Mouse (Mus musculus) CH12.LX (cell line): ENCODE results near the gene Tanc2. TPM values are rescaled to one million over a fixed set of nuclear protein-coding genes. Genes with fewer than 3 reads are reported as not detected.

Source experiments
- DNase-seq: peaks from one replicate; pipeline ENCODE4 v3.0.0-alpha.2; 2013; ENCODE audit errors: extremely low read depth
- H3K27ac ChIP-seq: 2 replicates; pipeline ENCODE4 v1.5.1; 2012; ENCODE audit warnings: low read depth, mild to moderate bottlenecking, control low read depth, moderate library complexity; ENCODE audit not compliant: insufficient read depth
- H3K27me3 ChIP-seq: replicated peaks from 2 replicates; pipeline ENCODE3; 2012; ENCODE audit warnings: inconsistent platforms
- H3K36me3 ChIP-seq, 2 experiments: replicated peaks in 1 of 2; 2 replicates each; pipeline versions ENCODE3 to v1.6.1; 2012; ENCODE audit warnings: inconsistent platforms in 1 of 2, low read length in 1 of 2, mild to moderate bottlenecking in 1 of 2, mixed read lengths in 1 of 2, moderate library complexity in 1 of 2; ENCODE audit not compliant: control insufficient read depth in 1 of 2, insufficient read depth in 1 of 2
- H3K4me1 ChIP-seq, 2 experiments: 2 replicates each; pipeline ENCODE4 v1.6.1; 2012; ENCODE audit warnings: inconsistent platforms in 1 of 2, moderate library complexity in 1 of 2; ENCODE audit not compliant: insufficient read depth in 2 of 2, control insufficient read depth in 1 of 2
- H3K4me2 ChIP-seq: 2 replicates; pipeline ENCODE4 v1.6.1; 2012; ENCODE audit warnings: low read depth, mild to moderate bottlenecking, control low read depth; ENCODE audit not compliant: poor library complexity, insufficient read depth, severe bottlenecking
- H3K4me3 ChIP-seq, 3 experiments: fragments of 150-350 bp in 1 of 3; sonication (generic) in 1 of 3; replicated peaks in 1 of 3; 2 replicates each; pipeline versions ENCODE3 to v1.5.1; 2011 to 2012; ENCODE audit warnings: low read depth in 2 of 3, low read length in 2 of 3, mild to moderate bottlenecking in 2 of 3, moderate library complexity in 2 of 3, control low read depth in 1 of 3, improper control_type of control experiment in 1 of 3, inconsistent platforms in 1 of 3, mixed read lengths in 1 of 3; ENCODE audit not compliant: poor library complexity in 1 of 3
- H3K79me2 ChIP-seq: replicated peaks from 2 replicates; pipeline ENCODE4 v1.6.1; 2012; ENCODE audit warnings: mild to moderate bottlenecking, moderate library complexity; ENCODE audit not compliant: control insufficient read depth, poor library complexity, insufficient read depth, severe bottlenecking; ENCODE audit errors: extremely low read depth
- H3K9ac ChIP-seq: 2 replicates; pipeline ENCODE4 v1.6.1; 2012; ENCODE audit warnings: low read depth, mild to moderate bottlenecking, control low read depth, moderate library complexity; ENCODE audit not compliant: insufficient read depth
- H3K9me3 ChIP-seq: replicated peaks from 2 replicates; pipeline ENCODE3; 2012; ENCODE audit warnings: low read length, inconsistent platforms, mixed read lengths
- BHLHE40 ChIP-seq: IDR thresholded peaks from 2 replicates; pipeline ENCODE4 v1.6.1; 2011; ENCODE audit warnings: mild to moderate bottlenecking, low read depth, low read length, improper control_type of control experiment
- CHD2 ChIP-seq: IDR thresholded peaks from 2 replicates; pipeline ENCODE4 v1.6.1; 2011; ENCODE audit warnings: low read length, improper control_type of control experiment
- ELF1 ChIP-seq: IDR thresholded peaks from 2 replicates; pipeline ENCODE4 v1.6.1; 2014; ENCODE audit warnings: low read depth, mild to moderate bottlenecking, inconsistent platforms, low read length, improper control_type of control experiment
- EP300 ChIP-seq: IDR thresholded peaks from 2 replicates; pipeline ENCODE4 v1.6.1; 2011; ENCODE audit warnings: low read length, improper control_type of control experiment
- GABPA ChIP-seq: IDR thresholded peaks from 2 replicates; pipeline ENCODE4 v1.6.1; 2012; ENCODE audit warnings: low read depth, low read length, improper control_type of control experiment, inconsistent platforms; ENCODE audit not compliant: insufficient replicate concordance
- HCFC1 ChIP-seq: IDR thresholded peaks from 2 replicates; pipeline ENCODE4 v1.6.1; 2012; ENCODE audit warnings: low read depth, mild to moderate bottlenecking, inconsistent platforms, low read length, improper control_type of control experiment
- JUN ChIP-seq: IDR thresholded peaks from 2 replicates; pipeline ENCODE4 v1.6.1; 2011; ENCODE audit warnings: low read depth, mild to moderate bottlenecking, low read length, improper control_type of control experiment, moderate library complexity; ENCODE audit not compliant: insufficient read depth
- KAT2A ChIP-seq: IDR thresholded peaks from 2 replicates; pipeline ENCODE4 v1.6.1; 2012; ENCODE audit warnings: low read length, improper control_type of control experiment, inconsistent platforms; ENCODE audit not compliant: insufficient replicate concordance
- MAX ChIP-seq: IDR thresholded peaks from 2 replicates; pipeline ENCODE4 v1.6.1; 2011; ENCODE audit warnings: low read length, improper control_type of control experiment
- MEF2A ChIP-seq: IDR thresholded peaks from 2 replicates; pipeline ENCODE4 v1.6.1; 2014; ENCODE audit warnings: low read depth, mild to moderate bottlenecking, inconsistent platforms, low read length, improper control_type of control experiment, borderline replicate concordance
- MXI1 ChIP-seq: IDR thresholded peaks from 2 replicates; pipeline ENCODE4 v1.6.1; 2011; ENCODE audit warnings: mild to moderate bottlenecking, low read depth, low read length, improper control_type of control experiment
- PAX5 ChIP-seq: IDR thresholded peaks from 2 replicates; pipeline ENCODE4 v1.6.1; 2012; ENCODE audit warnings: low read length, inconsistent platforms, mixed read lengths
- POLR2A ChIP-seq: IDR thresholded peaks from 2 replicates; pipeline ENCODE4 v1.6.1; 2011; ENCODE audit warnings: low read depth, mild to moderate bottlenecking, improper control_type of control experiment, low read length
- SIN3A ChIP-seq: IDR thresholded peaks from 2 replicates; pipeline ENCODE4 v1.6.1; 2012; ENCODE audit warnings: low read length, improper control_type of control experiment, inconsistent platforms
- SMC3 ChIP-seq: IDR thresholded peaks from 2 replicates; pipeline ENCODE4 v1.6.1; 2011; ENCODE audit warnings: low read depth, low read length, improper control_type of control experiment
- TBP ChIP-seq: conservative IDR thresholded peaks from 2 replicates; pipeline ENCODE4 v1.6.1; 2011; ENCODE audit warnings: low read depth, low read length, improper control_type of control experiment
- UBTF ChIP-seq: IDR thresholded peaks from 2 replicates; pipeline ENCODE4 v1.6.1; 2012; ENCODE audit warnings: low read depth, mild to moderate bottlenecking, inconsistent platforms, low read length, improper control_type of control experiment, moderate library complexity
- USF1 ChIP-seq: IDR thresholded peaks from 2 replicates; pipeline ENCODE4 v1.6.1; 2014; ENCODE audit warnings: low read depth, mild to moderate bottlenecking, inconsistent platforms, low read length, improper control_type of control experiment
- ZC3H11A ChIP-seq: IDR thresholded peaks from 2 replicates; pipeline ENCODE4 v1.6.1; 2012; ENCODE audit warnings: low read depth, mild to moderate bottlenecking, inconsistent platforms, low read length, improper control_type of control experiment
- ZKSCAN1 ChIP-seq: IDR thresholded peaks from 2 replicates; pipeline ENCODE4 v1.6.1; 2012; ENCODE audit warnings: low read depth, inconsistent platforms, low read length, improper control_type of control experiment, borderline replicate concordance
- ZNF384 ChIP-seq: IDR thresholded peaks from 2 replicates; pipeline ENCODE4 v1.6.1; 2012; ENCODE audit warnings: low read depth, low read length, improper control_type of control experiment, inconsistent platforms
- dilution Hi-C: fragments of 300-500 bp; cut with MboI; formaldehyde crosslinking; loops from 2 replicates; pipeline ENCODE4 v1.14.3; 2020; ENCODE audit warnings: low sequenced_read_pairs; ENCODE audit not compliant: extremely low pct_unique_long_range_greater_than_20kb, extremely low pct_ligation_motif_present
- in situ Hi-C: fragments of 300-500 bp; cut with MboI; formaldehyde crosslinking; loops from 3 replicates; pipeline ENCODE4 v1.14.3; 2019; ENCODE audit warnings: low sequenced_read_pairs, low pct_ligation_motif_present, low pct_unique_long_range_greater_than_20kb, mixed read lengths
- polyA plus RNA-seq: library from polyadenylated mRNA; unstranded; fragments of >175 nt; gene quantifications from 2 replicates; pipeline ENCODE4 v1.2.1, GENCODE M21; 2012; ENCODE audit warnings: low read depth; ENCODE audit not compliant: insufficient read length
- total RNA-seq, 2 experiments: library from RNA; depleted of rRNA; stranded (reverse); fragments of 300-350 nt in 1 of 2; fragments of >200 nt in 1 of 2; gene quantifications; 2 replicates each; pipeline ENCODE4 v1.2.3; 2012 to 2014

Gene Tanc2
- total and polyA plus RNA-seq, 3 experiments: 2.6 to 10.4 (median 3.2) TPM

DNA sequence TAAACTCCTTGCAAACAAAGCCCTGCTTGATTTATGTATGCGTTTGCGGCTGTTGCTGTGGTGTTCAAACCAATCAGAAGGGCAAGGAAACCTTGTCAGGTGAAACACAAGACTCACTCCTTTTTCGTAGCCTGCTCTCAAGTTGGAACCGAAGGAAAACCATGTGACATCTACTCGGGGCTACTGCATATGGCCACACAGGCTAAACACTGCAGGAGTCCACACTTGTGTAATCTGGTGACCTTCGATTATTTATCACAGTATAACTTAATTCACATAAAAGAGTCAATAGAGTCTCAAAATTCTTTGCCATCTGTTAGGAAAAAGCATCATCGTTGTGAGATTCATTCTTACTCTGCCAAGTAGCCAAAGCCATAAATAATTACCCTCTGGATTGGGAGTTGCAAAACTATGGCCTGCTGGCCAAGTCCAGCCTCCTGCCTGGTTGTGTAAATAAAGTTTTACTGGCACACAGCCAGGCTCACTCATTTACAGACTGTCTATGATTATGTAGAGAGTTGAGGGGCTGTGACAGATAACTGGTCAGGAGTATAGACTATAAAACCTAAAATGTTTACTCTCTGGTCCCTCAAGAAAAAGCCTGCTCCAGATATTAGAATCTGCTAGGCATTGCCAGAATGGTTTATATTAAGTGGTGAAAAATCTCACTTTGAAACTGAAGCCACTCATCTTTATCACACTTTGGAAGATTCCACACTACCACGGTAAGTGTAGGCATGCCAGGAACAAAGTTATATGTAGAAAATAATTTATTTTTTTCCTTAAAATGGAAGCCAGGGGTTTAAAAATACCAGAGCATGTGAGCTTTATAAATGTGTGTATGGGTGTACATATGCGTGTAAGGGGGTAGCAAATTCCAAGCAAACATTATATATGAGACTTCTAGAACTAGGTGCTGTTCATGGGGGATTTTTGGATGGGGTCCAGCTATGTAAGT is 40.3 kb upstream of the Tanc2 start:
- Histone ChIP-seq H3K79me2 (no peaks in the 10 kb centered on the region), H3K9ac (no peak overlapping the region), H3K36me3 (no peaks in the 10 kb centered on the region), H3K27ac (no peak overlapping the region), H3K4me3 (no peak overlapping the region), H3K9me3 (no peaks in the 10 kb centered on the region), H3K27me3 (no peaks in the 10 kb centered on the region), H3K4me2 (no peak overlapping the region), H3K4me1 (no peaks in the 10 kb centered on the region)
- TF ChIP-seq MEF2A (no peak), UBTF (no peak), POLR2A (no peak), MXI1 (no peak), EP300 (no peak)
- no peak for DNase-seq
- in situ Hi-C loops (no loop called here), dilution Hi-C loops (no loop called here)

DNA sequence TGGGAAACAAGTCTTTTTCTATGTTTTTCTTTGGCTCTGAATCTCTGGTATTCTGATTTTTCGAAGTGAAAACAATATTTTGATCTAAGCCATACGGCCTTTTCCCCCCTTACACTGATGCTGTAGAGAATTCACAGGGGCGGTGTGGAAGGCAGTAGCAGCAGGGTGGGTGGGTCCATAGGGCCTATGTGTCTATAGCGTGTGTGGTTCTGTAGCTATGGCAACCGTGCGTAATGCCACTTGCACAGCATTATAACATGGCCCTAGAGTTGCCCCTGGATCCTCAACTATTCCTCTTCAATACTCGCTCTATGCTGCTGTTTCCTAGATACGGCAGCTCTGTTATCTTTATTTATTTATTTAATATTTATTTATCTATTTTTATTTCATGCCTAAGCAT is 32.5 kb upstream of the Tanc2 start:
- H3K9me3 ChIP-seq: peaks cover 3% of the 10 kb centered on the region
- in situ Hi-C loops: no loop called here
- no peak overlapping the region for H3K4me3 ChIP-seq
- dilution Hi-C loops: no loop called here
- no peak overlapping the region for H3K9ac ChIP-seq
- no peaks in the 10 kb centered on the region for H3K79me2 ChIP-seq
- no peaks in the 10 kb centered on the region for H3K4me1 ChIP-seq
- no peak for DNase-seq
- no peaks in the 10 kb centered on the region for H3K36me3 ChIP-seq
- no peaks in the 10 kb centered on the region for H3K27me3 ChIP-seq
- no peak overlapping the region for H3K27ac ChIP-seq
- TF ChIP-seq PAX5 (no peak), GABPA (no peak), MAX (no peak), ZNF384 (no peak), TBP (no peak), HCFC1 (no peak), ZC3H11A (no peak), ELF1 (no peak), KAT2A (no peak), ZKSCAN1 (no peak), USF1 (no peak), MEF2A (no peak), JUN (no peak), SMC3 (no peak), EP300 (no peak), SIN3A (no peak), BHLHE40 (no peak), CHD2 (no peak)
- H3K4me2 ChIP-seq: no peak overlapping the region
